Mouse (Mus musculus) spleen, postnatal 4 days (tissue): ENCODE measurements around the gene Slc35e3.
"Not testable (repeated sequence)": the region's sequence is repeated elsewhere in the genome, so short reads cannot be mapped to it uniquely, and the experiment has no call there.

Source experiments
- DNase-seq, 2 experiments: peaks; one replicate each; pipeline ENCODE4 v3.0.0; 2022; ENCODE audit warnings: low spot score in 2 of 2

Slc35e3 gene

GRCm38 (mm10) chr10:117749787-117750343 is 3.7 kb upstream of the Slc35e3 start:
- DNase-seq: no peak

- DNase-seq: no peak
These were observed 3.0 kb upstream of the Slc35e3 start for GRCm38 (mm10) chr10:117749050-117749686.

GRCm38 (mm10) chr10:117748276-117749049 is 2.3 kb upstream of the Slc35e3 start:
- DNase-seq: no peak

GRCm38 (mm10) chr10:117747711-117748110 is 1.5 kb upstream of the Slc35e3 start:
- DNase-seq: no peak

GRCm38 (mm10) chr10:117745570-117746296 is 432 bp downstream of the Slc35e3 start:
- peak in 1 of 2 experiments; percentile 62 for DNase-seq

- no peak for DNase-seq
These were observed 2.2 kb downstream of the Slc35e3 start for GRCm38 (mm10) chr10:117743917-117744316.

GRCm38 (mm10) chr10:117743182-117743581 is 3.0 kb downstream of the Slc35e3 start:
- DNase-seq: no peak

- no peak for DNase-seq
These were observed 3.5 kb downstream of the Slc35e3 start for GRCm38 (mm10) chr10:117742618-117743017.

GRCm38 (mm10) chr10:117741698-117742475 is 4.3 kb downstream of the Slc35e3 start:
- DNase-seq: no peak

GRCm38 (mm10) chr10:117740921-117741320 is 5.2 kb downstream of the Slc35e3 start:
- no peak for DNase-seq

- DNase-seq: no peak
These were observed 6.0 kb downstream of the Slc35e3 start for GRCm38 (mm10) chr10:117740171-117740570.

GRCm38 (mm10) chr10:117739648-117739948 is 6.6 kb downstream of the Slc35e3 start:
- no peak for DNase-seq

GRCm38 (mm10) chr10:117738928-117739647 is 7.1 kb downstream of the Slc35e3 start:
- DNase-seq: no peak

- no peak for DNase-seq
These were observed 7.8 kb downstream of the Slc35e3 start for GRCm38 (mm10) chr10:117738140-117738921.

- DNase-seq: not testable (repeated sequence)
These were observed 8.7 kb downstream of the Slc35e3 start for GRCm38 (mm10) chr10:117737498-117737897.

GRCm38 (mm10) chr10:117737075-117737474 is 9.1 kb downstream of the Slc35e3 start:
- no peak for DNase-seq

GRCm38 (mm10) chr10:117736573-117736972 is 9.6 kb downstream of the Slc35e3 start:
- no peak for DNase-seq

- DNase-seq: not testable (repeated sequence)
These were observed 10.8 kb downstream of the Slc35e3 start for GRCm38 (mm10) chr10:117735396-117735795.

- not testable (repeated sequence) for DNase-seq
These were observed 11.9 kb downstream of the Slc35e3 start for GRCm38 (mm10) chr10:117734104-117734852.
